Mouse (Mus musculus) bone marrow macrophage, adult 2 months (primary cell): ENCODE data around the gene Scnn1g. TPM values are rescaled to one million over a fixed set of nuclear protein-coding genes. Genes with fewer than 3 reads are reported as not detected.

ENCODE experiments used
- H3K27ac ChIP-seq: 2 replicates; pipeline ENCODE4 v1.5.1; 2012; ENCODE audit warnings: low read depth, low read length; ENCODE audit not compliant: insufficient read depth
- H3K4me1 ChIP-seq: 2 replicates; pipeline ENCODE4 v1.6.1; 2012; ENCODE audit warnings: low read length; ENCODE audit not compliant: control insufficient read depth, insufficient read depth
- H3K4me3 ChIP-seq: 2 replicates; pipeline ENCODE4 v1.5.1; 2012; ENCODE audit warnings: mild to moderate bottlenecking, low read length, moderate library complexity; ENCODE audit not compliant: insufficient read depth
- CTCF ChIP-seq: IDR thresholded peaks from 2 replicates; pipeline ENCODE4 v1.5.1; 2012; ENCODE audit warnings: low read depth, mild to moderate bottlenecking, low read length, moderate library complexity
- POLR2A ChIP-seq: IDR thresholded peaks from 2 replicates; pipeline ENCODE4 v1.6.1; 2012; ENCODE audit warnings: mild to moderate bottlenecking, low read depth, low read length, borderline replicate concordance
- polyA plus RNA-seq: library from polyadenylated mRNA; stranded (reverse); fragments of >200 nt; gene quantifications from 2 replicates; pipeline ENCODE4 v1.2.4, GENCODE M21; 2012; ENCODE audit not compliant: missing spikeins, insufficient read depth, insufficient read length

Scnn1g gene
- polyA plus RNA-seq, 1 experiment, result not detected

GRCm38 (mm10) chr7:121768983-121769382 is 34.7 kb downstream of the Scnn1g start:
- H3K4me3 ChIP-seq, result no peak overlapping the region
- TF ChIP-seq POLR2A (no peak), CTCF (no peak)
- H3K27ac ChIP-seq, result no peak overlapping the region
- H3K4me1 ChIP-seq, result no peaks in the 10 kb centered on the region

DNA sequence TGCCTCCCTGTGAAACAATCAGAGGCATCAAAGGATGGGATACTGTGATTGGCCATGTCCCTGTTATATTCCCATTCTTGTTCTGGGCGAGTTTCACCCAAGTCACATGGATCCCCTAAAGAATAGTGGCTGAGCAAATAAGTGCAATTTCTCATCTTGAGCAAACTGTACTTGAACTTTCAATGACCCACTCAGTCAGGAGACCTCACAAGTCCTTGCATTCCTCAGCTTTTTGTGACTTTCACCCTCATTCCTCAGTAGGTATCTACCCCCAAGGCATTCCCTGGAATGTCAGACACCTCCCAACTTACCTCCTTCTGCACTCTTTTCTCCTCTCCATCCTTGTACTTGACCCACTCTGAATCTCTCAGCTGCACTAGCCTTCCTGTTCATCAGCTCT is 44.3 kb downstream of the Scnn1g start:
- H3K4me1 ChIP-seq, result no peaks in the 10 kb centered on the region
- H3K4me3 ChIP-seq, result no peak overlapping the region
- no peak overlapping the region for H3K27ac ChIP-seq
- no peak for TF ChIP-seq CTCF
- TF ChIP-seq POLR2A, result no peak

DNA sequence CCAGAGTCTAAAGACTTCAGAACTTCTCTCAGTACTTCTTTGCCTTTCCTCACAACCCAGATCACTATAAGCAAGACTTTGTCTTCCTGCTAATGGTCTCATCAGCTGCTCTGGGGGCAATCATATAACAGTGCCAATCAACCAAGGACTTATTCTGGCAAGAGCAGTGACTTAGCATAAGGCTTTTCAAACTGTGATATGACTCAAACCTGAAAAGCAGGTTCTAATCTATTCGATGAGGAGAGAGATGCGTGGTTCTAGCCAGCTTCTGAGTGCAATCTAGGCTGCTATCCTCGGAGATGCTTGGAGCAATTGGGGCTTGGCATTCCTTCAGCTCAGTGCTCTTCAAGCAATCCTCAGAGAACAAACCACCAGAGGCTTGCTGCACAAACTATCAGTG is 44.7 kb downstream of the Scnn1g start:
- H3K4me1 ChIP-seq, result no peaks in the 10 kb centered on the region
- H3K4me3 ChIP-seq, result no peak overlapping the region
- no peak for TF ChIP-seq CTCF
- TF ChIP-seq POLR2A, result no peak
- no peak overlapping the region for H3K27ac ChIP-seq

DNA sequence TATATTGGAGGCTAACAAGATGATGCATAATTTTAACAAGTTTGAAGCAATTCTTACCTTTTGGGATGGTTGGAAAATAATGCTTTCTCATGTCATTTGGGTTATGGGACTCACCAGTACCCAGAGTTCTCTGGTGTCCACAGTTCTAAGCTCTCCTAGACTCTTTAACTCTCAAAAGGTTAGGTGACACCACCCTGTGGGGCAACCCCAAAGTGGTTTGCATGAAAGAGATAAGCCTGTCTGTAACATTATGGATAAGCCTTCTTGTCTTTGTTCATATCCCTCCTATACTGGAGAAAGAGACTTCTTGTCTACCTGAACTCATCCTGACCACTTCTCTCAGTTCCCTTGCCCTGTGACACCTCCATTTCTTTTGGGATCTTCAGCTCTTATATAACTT is 45.1 kb downstream of the Scnn1g start:
- Histone ChIP-seq H3K4me3 (no peak overlapping the region), H3K4me1 (no peaks in the 10 kb centered on the region), H3K27ac (no peak overlapping the region)
- TF ChIP-seq CTCF (no peak), POLR2A (no peak)

DNA sequence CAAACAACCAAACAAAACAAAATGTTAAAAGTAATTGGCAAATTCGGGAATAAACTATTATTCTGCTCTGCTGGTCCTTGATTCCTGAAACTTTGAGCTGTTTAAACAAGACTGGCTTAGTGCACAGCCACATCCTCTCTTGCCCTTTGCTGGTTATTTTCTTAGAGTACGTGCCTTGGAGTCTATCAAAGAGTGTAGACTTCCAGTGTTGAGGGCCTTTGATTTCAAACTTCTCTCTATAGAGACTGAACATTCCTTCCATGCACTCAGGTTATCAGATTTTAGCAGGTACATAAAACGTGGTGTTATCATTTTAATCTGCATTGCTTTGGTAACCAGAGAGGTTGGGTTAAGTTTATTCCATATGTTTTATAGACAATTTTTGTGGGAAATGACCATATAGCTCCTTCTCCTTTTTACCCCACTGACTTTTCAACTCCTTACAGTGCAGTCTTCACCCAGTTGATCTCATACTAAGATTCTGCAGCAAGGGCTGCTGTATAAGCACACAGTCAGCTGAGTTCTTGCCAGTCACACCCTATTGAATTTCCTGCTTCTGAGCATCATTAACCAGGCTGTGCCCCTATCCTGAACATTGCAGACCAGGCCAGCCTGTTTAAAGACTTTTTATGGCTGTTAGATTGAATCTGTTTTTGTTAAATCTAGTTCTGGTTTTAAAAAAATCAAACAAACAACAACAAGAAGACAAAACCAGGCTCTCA is 48.1 kb downstream of the Scnn1g start:
- TF ChIP-seq CTCF (no peak), POLR2A (no peak)
- Histone ChIP-seq H3K4me1 (no peaks in the 10 kb centered on the region), H3K27ac (no peak overlapping the region), H3K4me3 (no peak overlapping the region)

DNA sequence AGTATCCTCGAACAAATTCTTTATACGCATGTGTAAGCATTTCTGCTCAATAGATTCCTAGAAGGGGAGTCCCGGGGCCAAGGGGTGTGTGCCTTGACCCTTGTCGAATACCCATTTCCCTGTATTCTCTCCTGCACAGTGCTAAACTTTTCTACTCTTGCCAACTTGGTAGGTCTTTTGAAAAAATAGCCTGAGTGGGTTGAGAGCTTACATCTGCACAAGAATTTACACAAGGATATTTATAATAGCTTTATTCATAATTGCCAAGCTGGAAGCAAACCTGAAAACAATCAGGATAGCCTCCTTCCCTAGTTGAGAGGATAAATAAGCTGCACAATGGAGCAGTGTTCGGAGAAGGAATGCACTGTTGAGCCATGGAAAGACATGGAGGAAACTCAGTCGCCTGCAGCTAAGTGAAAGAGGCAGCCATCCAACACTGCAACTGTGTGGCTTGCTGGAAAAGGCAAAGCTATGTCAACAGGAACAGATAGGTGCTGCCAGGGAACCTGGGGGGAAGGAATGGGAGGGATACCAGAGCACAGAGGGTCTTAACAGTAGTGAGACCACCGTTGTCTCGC is 51.5 kb downstream of the Scnn1g start:
- no peak for TF ChIP-seq CTCF
- TF ChIP-seq POLR2A, result no peak
- Histone ChIP-seq H3K27ac (no peak overlapping the region), H3K4me1 (no peaks in the 10 kb centered on the region), H3K4me3 (no peak overlapping the region)

DNA sequence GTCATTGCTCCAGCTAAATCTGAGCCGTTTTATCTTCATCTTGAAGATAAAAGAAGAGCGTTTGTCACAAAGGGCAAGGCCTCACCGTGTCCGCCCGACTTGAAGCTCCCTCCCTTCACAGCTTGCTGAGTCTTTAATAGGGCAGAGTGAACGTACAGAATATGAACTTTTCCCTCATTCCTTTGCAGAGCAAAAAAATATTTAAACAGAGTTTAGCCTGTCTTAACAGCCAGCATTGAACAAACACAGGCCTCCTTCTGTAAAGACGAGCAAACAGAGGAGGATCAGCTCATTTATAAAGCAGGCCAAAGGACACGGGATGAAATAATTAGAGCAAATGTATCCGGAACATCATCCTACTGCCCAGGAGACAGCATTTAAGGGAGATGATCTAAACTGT is 63.5 kb downstream of the Scnn1g start:
- Histone ChIP-seq H3K27ac (no peak overlapping the region), H3K4me1 (no peaks in the 10 kb centered on the region), H3K4me3 (no peak overlapping the region)
- TF ChIP-seq CTCF (no peak), POLR2A (no peak)

DNA sequence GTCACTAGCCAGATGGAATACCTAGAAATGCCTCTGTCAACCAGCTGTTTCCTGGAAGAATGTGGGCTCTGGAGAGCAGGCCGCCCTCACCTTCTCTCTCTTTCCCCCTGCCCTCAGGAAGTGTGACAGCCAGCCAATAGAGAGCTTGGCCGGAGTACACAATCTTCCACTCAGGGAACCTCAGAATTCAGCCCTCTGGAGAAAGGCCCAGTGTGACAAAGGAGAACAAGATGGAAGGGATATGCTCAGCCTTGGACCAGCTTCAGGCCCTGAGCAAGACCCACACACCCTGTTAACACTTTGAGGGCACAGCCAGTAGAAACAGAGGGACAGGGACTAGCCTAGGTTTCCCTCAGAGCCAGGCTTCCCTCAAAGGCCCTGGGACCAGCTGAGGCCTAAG is 68.2 kb downstream of the Scnn1g start:
- TF ChIP-seq CTCF (no peak), POLR2A (no peak)
- no peaks in the 10 kb centered on the region for H3K4me1 ChIP-seq
- no peak overlapping the region for H3K4me3 ChIP-seq
- H3K27ac ChIP-seq, result no peak overlapping the region

DNA sequence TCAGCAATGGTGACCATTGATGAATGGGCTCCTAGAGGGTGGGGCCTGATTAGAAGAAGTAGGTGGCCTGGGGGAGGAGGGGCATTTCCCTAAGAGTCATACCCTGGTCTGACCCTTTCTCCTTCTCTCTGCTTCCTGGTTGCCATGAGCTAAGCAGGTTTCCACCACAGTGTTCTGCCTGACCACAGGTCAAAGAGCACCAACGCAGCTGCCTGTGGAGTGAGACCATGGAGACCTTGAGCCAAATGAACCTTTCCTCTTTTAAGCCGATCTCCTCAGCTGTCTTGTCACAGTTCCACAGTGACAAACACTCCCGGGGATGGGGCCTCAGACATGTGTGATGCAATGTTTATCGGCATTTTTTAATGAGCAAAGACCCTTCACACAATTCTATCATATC is 68.7 kb downstream of the Scnn1g start:
- no peak overlapping the region for H3K27ac ChIP-seq
- no peaks in the 10 kb centered on the region for H3K4me1 ChIP-seq
- H3K4me3 ChIP-seq, result no peak overlapping the region
- TF ChIP-seq POLR2A, result no peak
- TF ChIP-seq CTCF, result no peak

- no peak for TF ChIP-seq CTCF
- no peak for TF ChIP-seq POLR2A
- H3K4me3 ChIP-seq, result no peak overlapping the region
- H3K27ac ChIP-seq, result no peak overlapping the region
- H3K4me1 ChIP-seq, result no peaks in the 10 kb centered on the region
Observed at GRCm38 (mm10) chr7:121805811-121806496, 71.7 kb downstream of the Scnn1g start.
